Mouse (Mus musculus) left cerebral cortex, postnatal 14 days (tissue): ENCODE measurements at regions not wholly inside any gene's neighbourhood (a gene's known extent, or its start where the extent isn't known, plus 50 kb on each side); places are given as distances from the start of the nearest gene placed in this dataset.

Experiments
- DNase-seq, 2 experiments: peaks; one replicate each; pipeline ENCODE4 v3.0.0; 2021 to 2022; ENCODE audit warnings: low spot score in 2 of 2, mixed read lengths in 1 of 2
- intact Hi-C: fragments of 180-260 bp; cut with DNase I; formaldehyde crosslinking; loops from one replicate; pipeline ENCODE4 v1.15.1; 2025

GRCm38 (mm10) chr15:5355332-5355731 is 111.3 kb upstream of the Ptger4 start:
- DNase-seq = no peak
- intact Hi-C loops = no loop called here

- intact Hi-C loops = no loop called here
- no peak for DNase-seq
These were observed 110.3 kb upstream of the Ptger4 start for GRCm38 (mm10) chr15:5354328-5354727.

GRCm38 (mm10) chr15:5348881-5349280 is 104.9 kb upstream of the Ptger4 start:
- intact Hi-C loops = no loop called here
- no peak for DNase-seq

DNA sequence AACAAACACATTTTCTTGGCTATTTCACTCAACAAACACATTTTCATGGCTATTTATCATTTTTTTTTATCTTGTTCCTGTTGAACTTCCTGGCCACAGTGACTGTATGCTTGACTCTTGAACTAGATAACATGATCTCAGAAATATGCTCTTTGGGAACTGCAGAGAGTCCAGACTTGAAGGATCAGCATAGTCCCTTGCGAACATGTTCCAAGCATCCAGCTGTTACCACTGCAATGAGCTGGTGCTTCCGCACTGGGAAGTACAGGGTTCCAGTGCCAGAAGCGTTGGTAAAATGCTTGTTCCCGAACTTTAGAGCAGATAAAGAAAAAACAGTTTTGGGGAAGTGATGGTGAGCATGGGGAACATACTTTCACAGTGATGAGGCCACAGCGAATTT is 103.7 kb upstream of the Ptger4 start:
- no peak for DNase-seq
- intact Hi-C loops = no loop called here

- intact Hi-C loops = no loop called here
These were observed 103.0 kb upstream of the Ptger4 start for GRCm38 (mm10) chr15:5346955-5347354.

DNA sequence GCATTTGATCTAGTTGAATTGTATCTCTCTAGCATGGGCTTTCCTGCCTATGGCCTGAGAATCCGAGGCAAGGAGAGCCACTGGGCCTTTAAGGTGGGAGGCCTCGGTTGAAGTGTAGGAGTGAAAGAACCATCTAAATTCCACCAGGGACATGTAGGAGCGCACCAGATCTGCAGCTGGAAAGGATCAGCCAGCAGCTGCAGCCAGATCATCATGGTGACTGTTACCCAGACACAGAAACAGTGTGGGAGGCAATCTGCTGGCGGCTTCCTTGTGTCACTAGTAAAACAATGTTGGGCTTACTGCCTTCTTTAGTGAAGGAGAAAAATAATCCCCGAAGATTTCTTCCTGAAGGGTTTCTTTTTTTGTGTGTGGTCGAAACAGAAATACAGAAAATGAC is 99.8 kb upstream of the Ptger4 start:
- DNase-seq = peak; percentile 6 to 13

More at GRCm38 (mm10) chr15:5346955-5347354, 103.0 kb upstream of the Ptger4 start:
- no peak for DNase-seq

DNA sequence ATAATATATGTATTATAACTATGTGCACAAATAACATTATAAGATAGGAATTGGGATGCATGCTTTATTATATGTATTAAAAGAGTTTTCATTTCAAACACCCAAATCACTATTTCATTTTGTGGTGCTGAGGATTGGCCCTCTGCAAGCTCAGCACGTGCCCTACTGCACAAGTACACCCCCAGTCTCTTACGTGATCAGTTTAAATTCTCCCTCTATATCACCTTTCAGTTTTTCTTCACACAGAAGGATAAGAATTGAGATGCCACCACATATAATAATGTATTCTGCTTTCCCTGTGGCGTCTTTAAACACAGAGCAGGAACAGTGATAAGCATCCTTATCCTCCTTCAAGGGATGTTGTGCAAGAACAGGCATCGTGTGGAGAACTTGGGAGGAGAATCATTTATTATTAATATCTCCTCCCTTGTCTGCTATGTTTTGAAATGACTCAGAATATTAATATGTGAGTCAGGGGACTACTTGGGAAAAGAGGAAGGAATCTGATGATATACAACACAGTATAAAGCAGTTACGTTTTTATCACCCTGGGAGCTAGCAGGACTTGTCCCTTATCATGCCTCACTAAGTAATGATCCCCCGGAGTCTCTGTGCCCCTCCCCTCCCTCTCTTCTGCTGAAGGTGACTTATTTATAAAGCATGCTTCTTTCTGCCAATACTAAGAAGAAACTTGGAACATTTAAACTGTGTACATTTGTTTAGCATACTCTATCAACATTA is 91.7 kb upstream of the Ptger4 start:
- intact Hi-C loops = no loop called here
- DNase-seq = no peak

More for the DNA sequence above, 99.8 kb upstream of the Ptger4 start:
- intact Hi-C loops = no loop called here

DNA sequence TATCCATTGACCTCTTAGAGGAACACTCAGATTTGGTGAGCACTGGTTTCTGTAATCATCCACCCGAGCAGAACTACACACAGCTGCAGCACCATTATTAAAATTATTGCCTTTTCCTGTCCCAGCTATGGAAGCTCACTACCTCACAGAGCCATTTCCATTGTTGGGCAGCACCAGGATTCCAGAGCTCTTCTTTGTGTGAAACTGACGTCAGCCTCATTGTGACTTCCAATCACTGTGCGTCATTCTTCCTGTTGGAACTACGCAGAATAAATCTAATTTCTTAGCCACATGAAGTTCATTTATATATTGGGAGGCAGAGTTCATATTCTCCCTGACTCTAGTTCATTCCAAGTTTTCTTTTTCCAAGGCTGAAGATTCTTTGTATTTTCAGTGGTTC is 83.0 kb upstream of the Ptger4 start:
- intact Hi-C loops = no loop called here

DNA sequence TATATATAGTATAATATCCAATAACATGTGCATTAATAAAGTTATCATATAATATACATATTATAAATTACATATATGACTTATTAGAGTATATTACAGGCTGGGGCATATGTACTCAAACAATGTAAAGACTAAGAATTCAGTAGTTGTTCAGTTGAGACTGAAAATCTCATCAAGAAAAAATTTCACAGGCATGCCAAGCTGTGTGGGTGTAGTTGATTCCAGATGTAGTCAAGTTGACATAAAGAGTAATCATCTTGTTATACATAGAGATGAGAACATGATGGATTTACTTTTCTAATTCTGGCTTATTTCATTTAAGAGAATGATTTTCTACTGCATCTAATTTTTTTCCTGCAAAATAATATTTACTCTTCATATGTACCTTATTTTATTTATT is 77.7 kb upstream of the Ptger4 start:
- no peak for DNase-seq
- intact Hi-C loops = no loop called here

More for the DNA sequence above, 83.0 kb upstream of the Ptger4 start:
- DNase-seq = no peak

- intact Hi-C loops = no loop called here
- DNase-seq = no peak
These were observed 68.2 kb upstream of the Ptger4 start for GRCm38 (mm10) chr15:5312231-5312630.

- DNase-seq = no peak
- intact Hi-C loops = no loop called here
These were observed 66.0 kb upstream of the Ptger4 start for GRCm38 (mm10) chr15:5310035-5310434.

GRCm38 (mm10) chr15:5302403-5302802 is 58.4 kb upstream of the Ptger4 start:
- intact Hi-C loops = no loop called here
- no peak for DNase-seq

- intact Hi-C loops = no loop called here
- no peak for DNase-seq
These were observed 55.8 kb upstream of the Ptger4 start for GRCm38 (mm10) chr15:5299807-5300206.

DNA sequence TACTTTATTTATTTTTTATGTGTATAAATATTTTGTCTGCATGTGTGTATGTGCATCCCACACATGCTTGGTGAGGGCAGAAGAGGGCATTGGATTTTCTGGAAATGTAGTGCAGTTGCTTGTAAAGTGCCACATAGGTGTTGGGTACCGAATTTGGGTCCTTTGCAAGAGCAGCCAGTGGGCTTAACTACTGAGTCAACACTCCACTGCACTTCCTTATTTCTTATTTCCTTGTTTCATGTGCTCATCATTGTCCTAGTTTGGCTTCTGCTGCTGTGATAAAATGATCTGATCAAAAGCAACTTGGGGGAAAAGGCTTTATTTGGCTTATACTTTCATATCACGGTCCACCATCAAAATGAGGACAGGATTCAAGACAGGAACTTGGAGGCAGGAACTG is 53.0 kb upstream of the Ptger4 start:
- DNase-seq = no peak
- intact Hi-C loops = no loop called here
